Mouse (Mus musculus) cerebellum, adult 2 months (tissue): ENCODE measurements around the gene Prss2. TPM values are rescaled to one million over a fixed set of nuclear protein-coding genes. Genes with fewer than 3 reads are reported as not detected.

Source experiments
- DNase-seq, 2 experiments: peaks; one replicate each; pipeline ENCODE4 v3.0.0; 2021
- H3K27ac ChIP-seq: fragments of 200-500 bp; 2 replicates; pipeline ENCODE4 v1.5.1; 2012; ENCODE audit warnings: low read length, control low read depth, inconsistent platforms; ENCODE audit not compliant: insufficient read depth
- H3K27me3 ChIP-seq: fragments of 200-500 bp; 2 replicates; pipeline ENCODE4 v1.6.1; 2012; ENCODE audit warnings: inconsistent platforms, mild to moderate bottlenecking, low read length, moderate library complexity; ENCODE audit not compliant: control insufficient read depth, insufficient read depth
- H3K4me1 ChIP-seq: fragments of 200-500 bp; 2 replicates; pipeline ENCODE4 v1.6.1; 2011; ENCODE audit warnings: low read length; ENCODE audit not compliant: control insufficient read depth, insufficient read depth
- H3K4me3 ChIP-seq: fragments of 200-500 bp; replicated peaks from 2 replicates; pipeline ENCODE3; 2011; ENCODE audit warnings: mild to moderate bottlenecking, low read depth, low read length, control low read depth; ENCODE audit not compliant: insufficient read depth
- CTCF ChIP-seq: fragments of 200-500 bp; IDR thresholded peaks from 2 replicates; pipeline ENCODE4 v1.5.1; 2011; ENCODE audit warnings: low read depth, mild to moderate bottlenecking, control low read depth, low read length, moderate library complexity, borderline replicate concordance; ENCODE audit not compliant: insufficient read depth
- POLR2A ChIP-seq: fragments of 200-500 bp; IDR thresholded peaks from 2 replicates; pipeline ENCODE4 v1.6.1; 2011; ENCODE audit warnings: low read length, control low read depth, borderline replicate concordance; ENCODE audit not compliant: insufficient read depth
- WGBS: fragments of 180-500 bp; shearing (Covaris S2); methylation state at CpG from one replicate; pipeline ENCODE4 v1.1.7; 2018; 5-methylcytosine and 5-hydroxymethylcytosine counted together
- polyA plus RNA-seq: library from polyadenylated mRNA; depleted of rRNA; stranded (reverse); fragments of >200 nt; gene quantifications from 2 replicates; pipeline ENCODE4 v1.2.3, GENCODE M21; 2012

Gene Prss2
- polyA plus RNA-seq, 1 experiment: not detected

DNA sequence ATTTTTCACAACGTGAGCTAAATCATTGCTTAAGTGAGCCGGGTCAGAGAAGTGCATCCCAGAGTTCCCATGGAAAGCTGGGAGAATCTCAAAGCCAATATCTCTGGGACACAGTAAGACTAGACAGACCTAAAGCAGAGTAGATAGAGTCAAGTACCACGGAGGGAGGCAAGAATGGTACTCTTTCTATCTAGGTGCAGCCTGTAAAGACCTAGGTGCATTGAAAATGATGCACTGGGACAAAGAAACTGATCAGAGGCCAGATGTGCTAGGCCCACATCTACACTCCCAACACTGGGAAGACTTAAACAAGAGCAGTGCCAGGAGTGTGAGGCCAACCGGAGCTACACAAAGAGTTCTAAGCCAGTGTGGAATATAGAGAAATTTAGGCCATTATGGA, 23.7 kb downstream of the Prss2 start:
- DNase-seq: no peak
- H3K27ac ChIP-seq: no peak overlapping the region
- WGBS: 93% methylated on average over 4 of the region's 4 CpGs
- no peaks in the 10 kb centered on the region for H3K4me1 ChIP-seq
- TF ChIP-seq CTCF (no peak), POLR2A (no peak)
- no peak overlapping the region for H3K4me3 ChIP-seq
- H3K27me3 ChIP-seq: no peaks in the 10 kb centered on the region; the same call in 1 of the 2 replicates

DNA sequence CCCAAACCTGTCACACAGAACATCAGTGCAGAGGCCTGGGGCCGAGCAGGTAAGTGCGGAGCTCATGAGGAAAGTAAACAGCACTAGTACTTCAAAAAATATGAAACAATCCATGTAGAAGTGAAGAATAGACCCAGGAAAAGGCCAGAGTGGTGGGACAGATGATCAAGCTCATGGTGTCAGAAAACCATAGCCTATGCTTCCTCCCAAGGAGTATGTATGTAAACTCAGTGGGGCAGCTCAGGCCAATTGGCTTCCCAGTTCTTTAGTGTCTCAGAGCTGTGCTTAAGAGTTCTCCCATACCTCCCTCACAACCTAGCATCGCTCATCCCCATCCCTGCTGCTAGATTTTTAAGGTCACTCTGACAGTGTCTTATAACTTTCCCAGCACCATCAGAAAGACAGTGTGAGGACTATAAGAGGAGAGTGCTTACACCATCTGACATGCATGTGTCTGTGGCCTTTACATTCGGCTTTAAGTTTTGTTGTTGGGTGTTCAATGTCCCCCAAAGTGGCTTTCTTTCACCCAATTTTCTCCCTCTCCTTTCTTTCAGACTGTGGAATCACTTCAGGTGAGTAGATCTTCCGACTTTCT, 25.6 kb downstream of the Prss2 start:
- DNase-seq: no peak
- H3K4me3 ChIP-seq: no peak overlapping the region
- no peaks in the 10 kb centered on the region; the same call in 1 of the 2 replicates for H3K27me3 ChIP-seq
- H3K4me1 ChIP-seq: no peaks in the 10 kb centered on the region
- H3K27ac ChIP-seq: no peak overlapping the region
- TF ChIP-seq CTCF: no peak
- 90% methylated on average over 5 of the region's 5 CpGs for WGBS

DNA sequence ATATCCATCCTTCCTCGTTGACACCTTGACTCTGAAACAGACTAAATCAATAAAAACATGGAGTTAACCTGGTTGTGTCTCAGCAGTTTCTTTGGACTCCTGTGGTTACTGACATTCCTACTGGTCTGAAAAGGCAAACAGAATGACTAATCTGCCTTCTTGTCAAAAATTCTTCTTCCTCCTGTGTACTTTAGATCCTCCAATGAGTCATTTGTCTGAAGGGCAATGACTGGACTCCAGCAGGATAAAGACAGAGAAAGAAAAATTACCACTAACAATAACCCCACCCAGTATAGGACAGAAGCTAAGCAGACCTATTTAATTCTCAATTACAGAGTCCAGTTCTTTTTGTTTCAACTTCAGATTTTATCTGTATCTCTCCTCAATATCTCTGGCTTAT, 26.7 kb downstream of the Prss2 start:
- no peak for DNase-seq
- 39% methylated on average over 1 of the region's 1 CpGs for WGBS
- Histone ChIP-seq H3K4me3 (no peak overlapping the region), H3K27ac (no peak overlapping the region), H3K4me1 (no peaks in the 10 kb centered on the region), H3K27me3 (no peaks in the 10 kb centered on the region; the same call in 1 of the 2 replicates)
- TF ChIP-seq CTCF (no peak), POLR2A (no peak)

DNA sequence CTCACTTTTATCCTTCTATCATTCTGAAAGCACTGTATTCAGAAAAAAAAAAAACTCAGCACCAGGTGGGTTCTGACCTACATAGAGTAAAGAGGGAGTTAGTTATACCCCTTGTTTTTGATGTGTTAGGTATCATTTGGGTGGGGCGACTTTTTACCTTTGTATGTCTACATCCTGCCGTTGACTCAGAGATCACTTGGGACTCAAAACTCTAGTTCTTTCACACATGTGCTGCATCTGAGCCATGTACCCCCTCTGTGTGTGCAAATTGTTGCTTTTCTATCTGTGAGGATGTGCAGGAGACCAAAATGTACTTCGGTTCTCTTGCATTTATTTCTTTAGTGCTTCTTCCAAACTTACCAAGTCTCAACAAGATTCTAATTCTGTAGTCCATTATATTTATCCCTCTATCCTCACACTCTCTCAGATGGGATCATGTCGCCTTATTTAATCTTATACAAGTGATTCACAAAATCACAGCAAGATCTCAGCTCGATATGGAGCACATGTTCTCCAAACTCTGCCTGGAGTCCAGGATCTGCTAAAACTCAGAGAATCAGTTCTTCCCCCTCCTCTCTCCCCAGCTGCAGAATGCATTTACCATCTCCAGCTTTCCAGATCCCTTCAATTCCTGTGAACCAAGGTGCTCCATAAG, 31.9 kb downstream of the Prss2 start:
- 85% methylated on average over 5 of the region's 5 CpGs for WGBS
- H3K27ac ChIP-seq: no peak overlapping the region
- TF ChIP-seq CTCF (no peak), POLR2A (no peak)
- no peak overlapping the region for H3K4me3 ChIP-seq
- DNase-seq: no peak
- H3K27me3 ChIP-seq: no peaks in the 10 kb centered on the region
- H3K4me1 ChIP-seq: no peaks in the 10 kb centered on the region

DNA sequence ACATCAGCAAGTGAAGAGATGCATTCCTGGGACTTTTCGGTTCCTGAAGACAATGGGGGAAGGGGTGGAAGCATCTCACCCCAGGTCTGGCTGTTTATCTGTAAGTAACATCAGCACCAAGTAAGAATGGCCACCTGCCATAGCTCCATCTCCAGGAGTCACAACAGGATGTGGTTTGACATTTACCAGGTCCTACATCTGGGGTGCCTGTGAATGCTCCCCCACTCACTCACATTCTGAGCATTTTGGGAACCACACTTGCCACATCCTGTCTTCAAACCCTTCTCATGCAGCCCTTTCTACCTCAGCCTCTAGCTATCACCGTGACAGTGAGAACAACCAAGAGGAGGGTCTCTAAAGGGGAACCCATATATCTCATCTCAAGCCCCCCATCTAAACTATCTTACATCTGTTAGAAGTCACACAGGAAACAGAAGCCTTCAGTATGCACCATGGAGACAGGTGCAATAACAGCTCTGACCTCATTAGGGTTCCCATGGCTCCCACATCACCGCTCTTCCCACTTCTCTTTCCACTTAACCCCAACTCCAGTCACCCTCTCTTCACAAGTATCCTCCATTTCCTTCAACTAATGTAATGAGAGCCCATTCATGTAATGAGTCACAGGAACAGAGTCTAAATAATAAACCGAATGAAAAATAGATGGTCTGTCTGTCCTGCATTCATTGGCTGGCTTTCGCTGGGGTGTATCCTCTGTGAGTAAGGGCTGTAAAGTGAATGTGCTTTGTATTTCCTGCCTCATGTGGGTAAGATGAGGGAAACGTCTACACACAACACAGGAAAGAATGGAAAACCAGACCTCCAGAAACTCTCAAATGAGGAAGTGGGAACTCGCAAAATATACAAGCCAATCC, 32.9 kb downstream of the Prss2 start:
- TF ChIP-seq POLR2A (no peak), CTCF (no peak)
- Histone ChIP-seq H3K27ac (no peak overlapping the region), H3K4me1 (no peaks in the 10 kb centered on the region; the same call in 1 of the 2 replicates), H3K27me3 (no peaks in the 10 kb centered on the region), H3K4me3 (no peak overlapping the region)
- no peak for DNase-seq
- WGBS: 86% methylated on average over 7 of the region's 7 CpGs

DNA sequence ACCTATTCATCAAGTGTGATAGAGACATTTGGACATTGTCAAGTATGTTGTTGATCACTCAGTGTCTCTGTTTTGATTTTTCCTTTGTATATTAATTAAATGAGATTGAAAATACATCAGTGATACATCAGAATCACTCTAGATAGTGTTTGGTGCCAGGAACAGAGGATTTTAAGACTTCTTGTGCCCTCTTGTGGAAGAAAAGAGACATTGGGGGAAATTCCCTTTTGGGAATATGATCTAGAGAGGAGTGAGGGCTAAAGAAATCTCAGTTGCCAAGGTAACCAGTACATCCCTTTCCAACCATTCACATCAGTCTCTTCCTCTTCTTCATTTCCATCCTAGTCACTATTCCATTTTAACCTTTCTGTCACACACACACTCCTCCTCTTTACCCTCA, 34.8 kb downstream of the Prss2 start:
- Histone ChIP-seq H3K27ac (no peak overlapping the region), H3K4me3 (no peak overlapping the region), H3K4me1 (no peaks in the 10 kb centered on the region; the same call in 1 of the 2 replicates), H3K27me3 (no peaks in the 10 kb centered on the region)
- no peak for TF ChIP-seq POLR2A
- no peak for TF ChIP-seq CTCF
- DNase-seq: no peak

DNA sequence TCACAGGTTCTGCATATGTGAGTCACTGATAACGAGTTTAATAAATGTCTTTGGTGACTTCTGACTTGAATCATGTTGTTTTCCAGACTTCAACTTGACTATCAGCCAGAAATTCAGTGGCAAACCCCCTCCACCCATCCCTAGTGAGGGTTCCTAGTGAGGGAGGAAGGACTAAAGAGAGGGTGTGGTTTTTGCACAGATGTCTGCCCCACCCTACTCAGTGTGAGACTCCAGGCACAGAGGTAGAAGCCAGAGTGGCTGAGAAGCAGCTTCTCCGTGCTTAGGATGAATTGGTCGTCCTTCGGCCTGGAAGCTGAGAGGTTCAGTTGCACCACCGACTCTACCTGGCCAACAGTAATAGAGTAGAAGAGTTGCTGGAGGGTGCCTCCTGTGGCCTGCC, 35.9 kb downstream of the Prss2 start:
- no peaks in the 10 kb centered on the region; the same call in 1 of the 2 replicates for H3K4me1 ChIP-seq

DNA sequence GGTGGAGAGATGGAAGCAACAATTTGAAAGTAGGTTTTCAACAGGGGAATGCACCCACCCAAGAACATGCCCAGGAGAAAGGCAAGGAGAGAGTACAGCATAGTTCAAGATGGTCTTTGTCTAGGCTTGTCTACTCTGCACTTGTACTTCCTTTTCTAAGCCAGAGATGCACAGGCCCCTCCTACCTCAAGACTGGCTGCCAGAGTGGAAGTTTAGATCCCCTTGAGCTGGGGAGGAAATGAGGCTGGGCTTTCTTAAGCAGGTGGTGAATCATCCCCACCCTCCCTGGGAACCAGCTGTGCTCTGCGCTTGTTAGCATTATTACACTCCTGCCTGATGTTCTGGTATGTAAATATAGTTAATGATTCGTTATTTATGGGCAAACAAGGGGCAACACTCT, 36.7 kb downstream of the Prss2 start:
- H3K4me3 ChIP-seq: no peak overlapping the region
- DNase-seq: no peak
- TF ChIP-seq POLR2A (no peak), CTCF (no peak)
- no peaks in the 10 kb centered on the region; the same call in 1 of the 2 replicates for H3K4me1 ChIP-seq
- no peak overlapping the region for H3K27ac ChIP-seq
- WGBS: 51% methylated on average over 2 of the region's 2 CpGs
- no peaks in the 10 kb centered on the region for H3K27me3 ChIP-seq

More for the DNA sequence above, 35.9 kb downstream of the Prss2 start:
- 72% methylated on average over 5 of the region's 5 CpGs for WGBS
- DNase-seq: no peak
- TF ChIP-seq CTCF (no peak), POLR2A (no peak)
- H3K27me3 ChIP-seq: no peaks in the 10 kb centered on the region
- no peak overlapping the region for H3K4me3 ChIP-seq
- H3K27ac ChIP-seq: no peak overlapping the region
